Mouse (Mus musculus) G1E (cell line): ENCODE measurements around the gene Col27a1.

Experiments used
- CTCF ChIP-seq: IDR thresholded peaks from 2 replicates; pipeline ENCODE4 v1.5.1; 2012; ENCODE audit warnings: low read depth, low read length, inconsistent platforms, mixed read lengths
- GATA1 ChIP-seq: IDR thresholded peaks from 2 replicates; pipeline ENCODE4 v1.6.1; 2012; ENCODE audit warnings: borderline replicate concordance, low read length, inconsistent platforms, mixed read lengths
- GATA2 ChIP-seq: IDR thresholded peaks from 2 replicates; pipeline ENCODE4 v1.6.1; 2012; ENCODE audit warnings: low read depth, low read length, inconsistent platforms, borderline replicate concordance
- POLR2AphosphoS5 ChIP-seq: IDR thresholded peaks from 2 replicates; pipeline ENCODE4 v1.6.1; 2012; ENCODE audit warnings: low read depth, low read length, inconsistent platforms; ENCODE audit not compliant: insufficient replicate concordance
- TAL1 ChIP-seq: conservative IDR thresholded peaks from 2 replicates; pipeline ENCODE4 v1.6.1; 2012; ENCODE audit warnings: low read depth, low read length, inconsistent platforms, mixed read lengths

DNA sequence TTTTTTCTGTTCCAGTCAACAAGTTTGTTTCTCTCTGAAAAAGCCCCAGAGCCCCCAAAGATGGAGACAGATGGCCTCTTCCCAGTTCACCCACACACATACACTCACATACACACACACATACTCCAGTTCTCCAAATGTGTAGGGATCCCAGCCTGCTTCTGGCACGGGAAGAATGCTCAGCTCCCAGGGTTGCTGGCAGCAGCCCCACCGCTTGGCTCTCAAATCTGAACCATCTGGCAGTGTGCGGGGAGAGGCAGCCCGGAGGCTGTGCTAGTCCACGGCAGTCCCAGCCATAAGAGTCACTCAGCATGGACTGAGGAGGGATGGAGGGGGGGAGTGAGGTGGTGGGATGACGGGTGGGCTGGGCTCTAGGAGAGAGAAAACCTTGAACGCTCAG is 77.3 kb downstream of the Col27a1 start:
- no peak for TF ChIP-seq GATA1
- TF ChIP-seq CTCF = no peak
- TF ChIP-seq POLR2AphosphoS5 = no peak
- TF ChIP-seq GATA2 = no peak
- TF ChIP-seq TAL1 = no peak
